Mouse (Mus musculus) limb, embryonic 12.5 days (tissue): ENCODE measurements around the gene Mfsd12. TPM values are rescaled to one million over a fixed set of nuclear protein-coding genes. Genes with fewer than 3 reads are reported as not detected.
A peak's percentile ranks its signal among the peaks of the same experiment; 100 is the strongest.

ENCODE experiments used
- ATAC-seq: fragments of 200-750 bp; cut with Nextera tagmentation; 2 replicates; pipeline ENCODE4 v1.8.0; 2017; ENCODE audit warnings: low read depth, moderate TSS enrichment; ENCODE audit not compliant: insufficient number of reproducible peaks, insufficient read depth, low FRiP score, low TSS enrichment
- H3K27ac ChIP-seq: fragments of 300-500 bp; sonication (generic); 2 replicates; pipeline ENCODE4 v1.5.1; 2016; ENCODE audit warnings: mild to moderate bottlenecking, moderate library complexity
- H3K27me3 ChIP-seq: fragments of 300-500 bp; sonication (generic); 2 replicates; pipeline ENCODE4 v1.6.1; 2016; ENCODE audit warnings: mild to moderate bottlenecking, moderate library complexity
- H3K36me3 ChIP-seq: fragments of 300-500 bp; sonication (generic); 2 replicates; pipeline ENCODE4 v1.6.1; 2016; ENCODE audit warnings: mild to moderate bottlenecking, moderate library complexity
- H3K4me1 ChIP-seq: fragments of 300-500 bp; sonication (generic); replicated peaks from 2 replicates; pipeline ENCODE4 v1.6.1; 2016
- H3K4me2 ChIP-seq: fragments of 300-500 bp; sonication (generic); 2 replicates; pipeline ENCODE4 v1.6.1; 2016; ENCODE audit warnings: mild to moderate bottlenecking, moderate library complexity
- H3K4me3 ChIP-seq: fragments of 300-500 bp; sonication (generic); replicated peaks from 2 replicates; pipeline ENCODE4 v1.5.1; 2016; ENCODE audit warnings: mild to moderate bottlenecking
- H3K9ac ChIP-seq: fragments of 300-500 bp; sonication (generic); replicated peaks from 2 replicates; pipeline ENCODE4 v1.6.1; 2016; ENCODE audit warnings: mild to moderate bottlenecking, moderate library complexity
- H3K9me3 ChIP-seq: fragments of 300-500 bp; sonication (generic); 2 replicates; pipeline ENCODE4 v1.6.1; 2016; ENCODE audit warnings: mild to moderate bottlenecking, moderate library complexity
- WGBS: fragments of 180-500 bp; shearing (Covaris S2); methylation state at CpG from one replicate; pipeline ENCODE4 v1.1.7; 2016; 5-methylcytosine and 5-hydroxymethylcytosine counted together
- polyA plus RNA-seq: library from polyadenylated mRNA; unstranded; fragments of >200 nt; fragmentation: Nextera tagmentation; extraction: Ambion mirVana; gene quantifications from 2 replicates; pipeline ENCODE4 v1.2.1, GENCODE M21; 2016

Mfsd12 gene
- polyA plus RNA-seq, 1 experiment from 2014 or later, result 13.3 TPM

DNA sequence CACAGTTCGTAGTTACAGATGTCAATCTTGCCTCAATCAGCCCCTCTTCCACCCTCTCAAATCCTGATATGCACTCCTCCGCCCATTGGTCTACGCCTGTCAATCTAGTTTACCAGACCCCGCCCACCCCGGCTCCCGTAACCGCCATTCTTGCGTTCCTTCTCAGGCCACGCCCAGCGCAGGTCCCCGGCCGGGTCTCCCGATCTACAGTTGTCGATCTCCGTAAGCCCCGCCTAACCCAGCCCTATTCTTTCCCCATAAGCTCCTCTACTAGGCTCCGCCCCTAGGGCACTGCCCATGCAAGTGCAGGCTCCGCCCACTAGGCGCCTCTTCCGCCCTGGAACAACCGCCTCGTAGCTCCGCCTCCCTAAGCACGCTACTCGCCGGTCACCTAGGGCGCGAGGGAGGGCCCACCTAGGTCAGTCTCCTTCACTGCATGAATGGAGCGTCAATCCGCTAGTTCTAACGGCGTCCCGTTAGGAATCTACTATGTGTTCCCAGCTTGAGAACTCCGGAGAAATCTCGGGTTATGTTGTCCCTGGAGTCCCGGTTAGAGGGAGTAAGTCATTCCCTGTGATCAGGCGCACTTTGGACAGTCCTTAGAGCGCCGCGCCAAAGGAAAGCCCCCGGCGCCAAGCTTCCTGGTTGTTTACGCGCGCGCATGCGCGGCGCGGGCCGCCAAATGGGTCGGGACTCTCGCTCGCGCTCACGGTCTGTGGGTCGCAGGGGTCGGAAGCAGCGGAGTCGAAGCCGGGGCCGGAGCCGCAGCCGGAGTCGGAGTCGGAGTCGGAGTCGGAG lies 36.5 kb upstream of the Mfsd12 start, which contains the start of gene Cactin:
Gene Cactin (plus strand): TSS at position 554 of the 798 bp plus-strand sequence.
- Histone ChIP-seq H3K4me1 (peaks cover 50% of the 10 kb centered on the region), H3K9me3 (no peaks in the 10 kb centered on the region), H3K27ac (peak within 1 kb of the TSS; percentile 86), H3K4me2 (peak within 1 kb of the TSS; percentile 87), H3K4me3 (peak within 1 kb of the TSS; percentile 98), H3K9ac (peak within 1 kb of the TSS; percentile 89), H3K27me3 (peaks cover 4% of the 10 kb centered on the region; the same call in 1 of the 2 replicates), H3K36me3 (peaks cover 65% of the 10 kb centered on the region)
- peak; percentile 90 for ATAC-seq
- WGBS, result under 1% methylated on average over 68 of the region's 68 CpGs

DNA sequence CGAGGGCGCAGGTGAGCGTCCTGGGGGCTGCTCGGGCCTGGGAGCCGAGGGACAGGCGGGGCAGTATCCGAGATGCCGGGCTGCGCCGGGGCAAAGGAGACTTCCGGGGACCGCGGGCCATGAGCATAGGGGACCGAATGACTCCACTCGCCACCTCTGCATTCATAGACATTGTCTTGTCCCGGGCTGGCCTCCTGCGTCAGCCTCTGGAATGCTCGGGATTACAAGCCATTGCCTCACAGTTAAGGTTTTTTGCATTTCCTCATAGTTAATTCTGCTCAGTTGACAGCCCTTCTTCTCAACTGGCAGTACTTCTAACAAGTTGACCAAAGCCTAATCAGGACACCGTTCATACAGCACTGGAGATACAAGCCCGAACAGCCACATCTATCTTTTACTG lies 35.9 kb upstream of the Mfsd12 start:
- H3K36me3 ChIP-seq, result peaks cover 65% of the 10 kb centered on the region
- 3% methylated on average over 20 of the region's 20 CpGs for WGBS
- ATAC-seq, result no peak
- peak overlapping the region; percentile 98 for H3K4me3 ChIP-seq
- peak overlapping the region; percentile 89 for H3K9ac ChIP-seq
- H3K4me1 ChIP-seq, result peaks cover 45% of the 10 kb centered on the region
- peak overlapping the region; percentile 86 for H3K27ac ChIP-seq
- H3K9me3 ChIP-seq, result no peaks in the 10 kb centered on the region
- H3K27me3 ChIP-seq, result peaks cover 4% of the 10 kb centered on the region; the same call in 1 of the 2 replicates
- H3K4me2 ChIP-seq, result peak overlapping the region; percentile 87

DNA sequence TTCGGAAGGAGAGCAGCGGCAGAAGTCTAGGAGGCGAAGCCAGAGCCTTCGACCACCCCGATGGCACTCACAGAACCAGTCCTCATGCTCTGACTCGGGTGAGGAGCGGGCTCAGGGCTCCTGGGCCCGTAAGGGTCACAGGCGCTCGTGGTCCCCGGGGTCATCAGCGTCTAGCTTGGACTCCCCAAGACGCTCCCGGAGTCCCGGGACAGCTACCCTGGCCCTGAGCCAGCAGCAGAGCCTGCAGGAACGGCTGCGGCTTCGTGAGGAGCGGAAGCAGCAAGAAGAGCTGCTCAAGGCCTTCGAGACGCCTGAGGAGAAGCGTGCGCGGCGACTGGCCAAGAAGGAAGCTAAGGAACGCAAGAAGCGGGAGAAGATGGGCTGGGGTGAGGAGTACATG lies 34.8 kb upstream of the Mfsd12 start:
- 95% methylated on average over 27 of the region's 27 CpGs for WGBS
- peaks cover 35% of the 10 kb centered on the region for H3K4me1 ChIP-seq
- H3K9ac ChIP-seq, result 0 out of 2 replicates have a peak overlapping the region, but pooled peaks have one; percentile 23
- H3K27me3 ChIP-seq, result no peaks in the 10 kb centered on the region
- H3K9me3 ChIP-seq, result no peaks in the 10 kb centered on the region
- H3K4me3 ChIP-seq, result peak overlapping the region; percentile 98
- ATAC-seq, result no peak
- H3K27ac ChIP-seq, result no peak overlapping the region
- peak overlapping the region; percentile 87 for H3K4me2 ChIP-seq
- H3K36me3 ChIP-seq, result peaks cover 68% of the 10 kb centered on the region

DNA sequence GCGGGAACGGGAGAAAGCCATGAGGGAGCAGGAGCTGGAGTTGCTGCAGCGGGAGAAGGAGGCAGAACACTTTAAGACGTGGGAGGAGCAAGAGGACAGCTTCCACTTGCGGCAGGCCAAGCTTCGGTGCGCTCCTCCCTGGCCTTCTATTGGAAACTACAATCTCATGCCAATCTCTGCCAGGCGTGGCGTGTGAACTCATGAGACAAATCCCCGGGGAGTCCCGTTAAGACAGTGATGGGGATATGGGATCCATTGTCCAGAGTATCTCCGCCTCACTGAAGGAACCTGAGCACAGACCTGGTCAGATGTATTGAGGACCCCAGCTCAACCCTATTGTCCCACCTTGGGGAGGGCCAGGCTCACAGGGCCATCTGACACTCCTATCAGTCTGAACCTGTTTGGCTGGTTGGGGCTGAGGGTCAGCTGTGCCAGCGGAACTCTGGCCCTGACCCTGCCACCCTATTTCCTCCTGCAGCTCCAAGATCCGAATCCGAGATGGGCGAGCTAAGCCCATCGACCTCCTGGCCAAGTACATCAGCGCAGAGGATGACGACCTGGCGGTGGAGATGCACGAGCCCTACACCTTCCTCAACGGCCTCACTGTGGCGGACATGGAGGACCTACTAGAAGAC lies 34.0 kb upstream of the Mfsd12 start:
- Histone ChIP-seq H3K27me3 (no peaks in the 10 kb centered on the region), H3K27ac (no peak overlapping the region), H3K4me3 (no peak overlapping the region), H3K4me2 (no peak overlapping the region), H3K9me3 (no peaks in the 10 kb centered on the region), H3K36me3 (peaks cover 60% of the 10 kb centered on the region), H3K9ac (no peak overlapping the region), H3K4me1 (peaks cover 31% of the 10 kb centered on the region)
- WGBS, result 94% methylated on average over 23 of the region's 23 CpGs
- no peak for ATAC-seq

DNA sequence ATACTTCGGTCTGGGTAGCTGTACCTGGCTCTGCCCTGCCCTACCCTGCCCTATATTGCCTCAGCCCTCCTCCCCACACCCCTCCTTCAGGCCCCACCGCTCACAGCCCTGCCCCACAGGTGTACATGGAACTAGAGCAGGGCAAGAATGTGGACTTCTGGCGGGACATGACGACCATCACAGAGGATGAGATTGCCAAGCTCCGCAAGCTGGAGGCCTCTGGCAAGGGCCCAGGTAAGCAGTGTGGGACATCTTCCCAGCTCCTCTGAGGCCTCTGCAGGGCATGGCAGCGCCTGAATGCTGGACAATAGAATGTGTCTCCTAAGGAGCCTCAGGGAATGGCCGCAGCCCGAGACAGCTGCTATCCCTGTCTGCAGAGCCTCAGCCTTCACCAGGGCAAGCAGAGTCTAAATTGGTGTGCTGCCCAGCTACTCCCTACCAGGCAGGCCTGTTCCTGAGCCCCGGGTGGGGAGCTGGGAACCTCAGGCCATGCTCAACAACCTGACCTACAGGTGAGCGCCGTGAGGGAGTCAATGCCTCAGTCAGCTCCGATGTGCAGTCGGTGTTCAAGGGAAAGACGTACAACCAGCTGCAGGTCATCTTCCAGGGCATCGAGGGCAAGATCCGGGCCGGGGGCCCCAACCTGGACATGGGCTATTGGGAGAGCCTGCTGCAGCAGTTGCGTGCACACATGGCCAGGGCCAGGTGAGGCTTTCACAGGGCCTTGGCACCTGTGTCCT lies 33.3 kb upstream of the Mfsd12 start:
- H3K27me3 ChIP-seq, result no peaks in the 10 kb centered on the region
- peaks cover 53% of the 10 kb centered on the region for H3K36me3 ChIP-seq
- WGBS, result 96% methylated on average over 18 of the region's 18 CpGs
- no peak overlapping the region for H3K4me2 ChIP-seq
- H3K9me3 ChIP-seq, result no peaks in the 10 kb centered on the region
- no peak overlapping the region for H3K9ac ChIP-seq
- H3K27ac ChIP-seq, result no peak overlapping the region
- H3K4me1 ChIP-seq, result peaks cover 30% of the 10 kb centered on the region
- ATAC-seq, result no peak
- no peak overlapping the region for H3K4me3 ChIP-seq

DNA sequence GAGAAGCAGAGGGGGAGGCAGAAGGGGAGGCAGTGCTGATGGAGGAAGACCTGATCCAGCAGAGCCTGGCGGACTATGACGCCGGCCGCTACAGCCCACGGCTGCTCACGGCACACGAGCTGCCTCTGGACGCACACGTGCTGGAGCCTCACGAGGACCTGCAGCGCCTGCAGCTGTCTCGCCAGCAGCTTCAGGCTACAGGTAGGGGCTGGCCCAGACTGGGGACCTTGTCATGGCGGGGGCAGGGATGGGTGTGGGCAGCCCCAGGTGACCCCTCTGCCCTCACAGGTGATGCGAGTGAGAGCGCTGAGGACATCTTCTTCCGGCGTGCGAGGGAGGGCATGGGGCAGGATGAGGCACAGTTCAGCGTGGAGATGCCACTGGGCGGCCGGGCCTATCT lies 32.1 kb upstream of the Mfsd12 start:
- Histone ChIP-seq H3K27ac (no peak overlapping the region), H3K9me3 (no peaks in the 10 kb centered on the region), H3K27me3 (no peaks in the 10 kb centered on the region), H3K4me2 (no peak overlapping the region), H3K36me3 (peaks cover 53% of the 10 kb centered on the region), H3K4me3 (no peak overlapping the region), H3K4me1 (peaks cover 32% of the 10 kb centered on the region), H3K9ac (no peak overlapping the region)
- ATAC-seq, result no peak
- WGBS, result 93% methylated on average over 21 of the region's 21 CpGs

DNA sequence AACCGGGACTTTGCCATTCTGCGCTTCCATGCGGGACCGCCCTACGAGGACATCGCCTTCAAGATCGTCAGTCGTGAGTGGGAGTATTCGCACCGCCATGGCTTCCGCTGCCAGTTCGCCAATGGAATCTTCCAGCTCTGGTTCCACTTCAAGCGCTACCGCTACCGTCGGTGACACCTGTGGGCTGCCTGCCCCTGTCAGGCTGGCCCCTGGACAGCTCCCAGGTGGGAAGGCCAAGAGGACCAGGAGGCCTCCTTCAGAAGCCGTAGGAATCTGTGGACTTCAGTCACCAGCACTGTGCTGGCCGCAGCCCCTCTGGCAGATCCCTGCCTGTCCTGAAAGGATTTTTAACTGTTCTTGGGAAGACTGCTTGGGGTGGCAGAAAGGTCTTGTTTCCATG lies 31.5 kb upstream of the Mfsd12 start:
- Histone ChIP-seq H3K27me3 (0 out of 2 replicates have a peak, but pooled peaks cover 4% of the 10 kb centered on the region), H3K4me1 (peaks cover 32% of the 10 kb centered on the region), H3K4me3 (no peak overlapping the region), H3K27ac (no peak overlapping the region), H3K9ac (no peak overlapping the region), H3K9me3 (no peaks in the 10 kb centered on the region), H3K36me3 (peaks cover 53% of the 10 kb centered on the region), H3K4me2 (no peak overlapping the region)
- no peak for ATAC-seq
- 92% methylated on average over 18 of the region's 18 CpGs for WGBS

DNA sequence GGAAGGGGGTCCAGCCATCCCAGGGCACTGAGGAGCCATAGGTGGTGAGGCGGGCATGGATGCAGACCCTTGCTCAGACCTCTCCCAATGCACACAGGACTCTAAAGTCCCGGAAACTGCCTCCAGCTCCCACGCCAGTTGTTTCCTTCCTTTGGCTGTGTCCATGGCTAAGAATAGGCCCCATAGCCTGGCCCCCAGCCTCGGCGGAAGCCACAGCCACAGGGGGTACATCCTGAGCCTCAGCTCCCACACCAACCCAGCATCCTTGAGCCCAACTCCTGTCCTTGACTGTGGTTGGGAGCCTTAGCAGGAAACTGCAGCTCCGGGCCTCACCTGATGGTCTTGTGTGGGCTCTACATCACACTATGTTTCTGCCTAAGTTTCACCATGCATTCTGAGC lies 30.4 kb upstream of the Mfsd12 start:
- H3K36me3 ChIP-seq, result peaks cover 53% of the 10 kb centered on the region
- H3K9ac ChIP-seq, result no peak overlapping the region

DNA sequence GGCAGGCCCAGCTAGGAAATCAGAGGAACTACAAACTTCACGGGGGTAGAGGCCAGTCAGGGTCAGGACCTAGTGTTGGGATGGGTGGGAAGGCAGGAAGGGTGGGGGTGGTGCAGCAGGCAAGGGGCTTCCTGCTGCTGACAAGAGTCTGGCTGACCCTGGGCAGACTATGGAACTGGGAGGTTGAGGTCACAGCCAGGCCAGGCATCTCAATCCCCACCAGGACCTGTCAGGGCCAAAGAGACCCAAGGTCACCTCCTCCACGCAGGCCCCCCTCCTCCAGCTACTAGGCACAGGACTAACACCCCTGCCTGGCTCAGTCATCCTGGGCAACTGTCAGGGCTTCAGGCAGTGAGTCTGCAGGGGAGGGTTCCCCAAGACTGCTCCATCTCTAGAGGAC lies 29.3 kb upstream of the Mfsd12 start:
- 0 out of 2 replicates have a peak overlapping the region, but pooled peaks have one; percentile 18 for H3K9ac ChIP-seq
- no peak overlapping the region for H3K4me3 ChIP-seq
- H3K36me3 ChIP-seq, result peaks cover 44% of the 10 kb centered on the region
- H3K27ac ChIP-seq, result 0 out of 2 replicates have a peak overlapping the region, but pooled peaks have one; percentile 1
- ATAC-seq, result no peak
- H3K27me3 ChIP-seq, result peaks cover 19% of the 10 kb centered on the region
- H3K4me1 ChIP-seq, result peaks cover 23% of the 10 kb centered on the region
- H3K4me2 ChIP-seq, result no peak overlapping the region
- WGBS, result 12% methylated on average over 2 of the region's 2 CpGs
- H3K9me3 ChIP-seq, result no peaks in the 10 kb centered on the region

More for the DNA sequence above, 30.4 kb upstream of the Mfsd12 start:
- Histone ChIP-seq H3K4me3 (no peak overlapping the region), H3K27ac (peak overlapping the region; percentile 3; the same call in 1 of the 2 replicates), H3K27me3 (peaks cover 9% of the 10 kb centered on the region), H3K4me1 (peaks cover 28% of the 10 kb centered on the region), H3K9me3 (no peaks in the 10 kb centered on the region), H3K4me2 (no peak overlapping the region; the same call in 1 of the 2 replicates)
- no peak for ATAC-seq
- WGBS, result 88% methylated on average over 6 of the region's 6 CpGs

DNA sequence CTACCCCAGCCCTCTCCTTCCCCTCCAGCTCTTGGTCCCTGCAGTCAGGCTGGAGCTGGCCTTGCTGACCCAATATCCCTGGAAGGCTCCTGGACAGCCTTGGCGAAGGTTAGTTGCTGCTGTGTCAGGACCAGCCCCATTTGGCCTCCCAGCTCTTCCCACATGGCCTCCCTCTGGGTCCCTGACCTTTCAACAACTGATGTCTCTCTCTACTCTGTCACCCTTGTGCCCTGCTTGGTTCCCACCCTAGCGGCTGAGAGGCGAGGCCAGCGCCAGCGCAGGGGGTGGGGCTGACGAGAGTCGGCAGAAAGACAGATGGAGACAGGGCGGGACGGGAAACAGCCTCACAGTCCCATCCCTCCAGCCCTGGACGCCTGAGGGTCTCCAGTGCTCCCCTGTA lies 28.9 kb upstream of the Mfsd12 start, which contains the start of gene Tbxa2r:
Gene Tbxa2r (plus strand): TSS at position 346 of the 400 bp plus-strand sequence.
- 9% methylated on average over 10 of the region's 10 CpGs for WGBS
- Histone ChIP-seq H3K4me3 (no peak within 1 kb of the TSS), H3K4me2 (no peak within 1 kb of the TSS), H3K9me3 (no peaks in the 10 kb centered on the region), H3K27ac (peak within 1 kb of the TSS; percentile 74), H3K36me3 (peaks cover 40% of the 10 kb centered on the region), H3K27me3 (peaks cover 24% of the 10 kb centered on the region), H3K9ac (peak within 1 kb of the TSS; percentile 24), H3K4me1 (peaks cover 23% of the 10 kb centered on the region)
- ATAC-seq, result no peak
